Mouse (Mus musculus) liver, postnatal 0 days (tissue): ENCODE results near the gene Spaca3. TPM values are rescaled to one million over a fixed set of nuclear protein-coding genes. Genes with fewer than 3 reads are reported as not detected.

ENCODE experiments used
- ATAC-seq: fragments of 200-750 bp; cut with Nextera tagmentation; 2 replicates; pipeline ENCODE4 v1.8.0; 2017; ENCODE audit warnings: mild to moderate bottlenecking, moderate library complexity
- DNase-seq: peaks from one replicate; pipeline ENCODE4 v3.0.0-alpha.2; 2016
- H3K27ac ChIP-seq: fragments of 300-500 bp; sonication (generic); 2 replicates; pipeline ENCODE4 v1.5.1; 2014; ENCODE audit warnings: antibody characterized with exemption, moderate library complexity, mild to moderate bottlenecking, low read depth
- H3K27me3 ChIP-seq: fragments of 300-500 bp; sonication (generic); 2 replicates; pipeline ENCODE4 v1.6.1; 2014; ENCODE audit warnings: low read length, control low read depth, mixed read lengths; ENCODE audit not compliant: insufficient read depth
- H3K36me3 ChIP-seq: fragments of 300-500 bp; sonication (generic); replicated peaks from 2 replicates; pipeline ENCODE4 v1.6.1; 2014; ENCODE audit warnings: mild to moderate bottlenecking, control low read depth, low read length, moderate library complexity, mixed read lengths; ENCODE audit not compliant: insufficient read depth
- H3K4me1 ChIP-seq: fragments of 300-500 bp; sonication (generic); 2 replicates; pipeline ENCODE4 v1.6.1; 2014; ENCODE audit warnings: antibody characterized with exemption, mild to moderate bottlenecking, control low read depth; ENCODE audit not compliant: insufficient read depth
- H3K4me2 ChIP-seq: fragments of 300-500 bp; sonication (generic); 2 replicates; pipeline ENCODE4 v1.6.1; 2014; ENCODE audit warnings: low read depth, mild to moderate bottlenecking, low read length, moderate library complexity, mixed read lengths
- H3K4me3 ChIP-seq: fragments of 300-500 bp; sonication (generic); 2 replicates; pipeline ENCODE4 v1.5.1; 2014; ENCODE audit warnings: low read depth, low read length
- H3K9ac ChIP-seq: fragments of 300-500 bp; sonication (generic); replicated peaks from 2 replicates; pipeline ENCODE4 v1.6.1; 2014; ENCODE audit warnings: mild to moderate bottlenecking, moderate library complexity
- H3K9me3 ChIP-seq: fragments of 300-500 bp; sonication (generic); 2 replicates; pipeline ENCODE4 v1.6.1; 2016; ENCODE audit warnings: mild to moderate bottlenecking, control low read depth, low read length, mixed read lengths
- CTCF ChIP-seq: sonication (generic); IDR thresholded peaks from 2 replicates; pipeline ENCODE4 v1.5.1; 2016; ENCODE audit warnings: antibody characterized with exemption, low read depth
- EP300 ChIP-seq: IDR thresholded peaks from 2 replicates; pipeline ENCODE4 v1.6.1; 2016; ENCODE audit warnings: antibody characterized with exemption, low read depth, mild to moderate bottlenecking
- WGBS: fragments of 180-500 bp; shearing (Covaris S2); extraction: QIAGEN DNeasy Blood & Tissue Kit; methylation state at CpG from one replicate; pipeline ENCODE4 v1.1.7; 2014; ENCODE audit not compliant: insufficient replicate concordance; 5-methylcytosine and 5-hydroxymethylcytosine counted together
- polyA plus RNA-seq: library from polyadenylated mRNA; unstranded; fragments of >200 nt; fragmentation: Nextera tagmentation; extraction: Ambion mirVana; gene quantifications from 2 replicates; pipeline ENCODE4 v1.2.1, GENCODE M21; 2015

The Spaca3 gene
- polyA plus RNA-seq, 1 experiment from 2014 or later, result not detected

- ATAC-seq, result peak; percentile 68
- WGBS, result 42% methylated on average over 11 of the region's 11 CpGs
- Histone ChIP-seq H3K9ac (no peak overlapping the region), H3K27me3 (no peaks in the 10 kb centered on the region), H3K4me3 (no peak overlapping the region), H3K9me3 (no peaks in the 10 kb centered on the region), H3K36me3 (no peaks in the 10 kb centered on the region), H3K4me1 (peaks cover 9% of the 10 kb centered on the region), H3K27ac (no peak overlapping the region), H3K4me2 (no peak overlapping the region)
- TF ChIP-seq EP300 (peak; percentile 17; the same call in 1 of the 2 replicates), CTCF (peak; percentile 94)
- DNase-seq, result peak; percentile 75
Observed at GRCm38 (mm10) chr11:80818060-80818697, 40.0 kb upstream of the Spaca3 start.

GRCm38 (mm10) chr11:80820085-80820484, 38.1 kb upstream of the Spaca3 start:
- no peak for DNase-seq
- Histone ChIP-seq H3K4me1 (peaks cover 9% of the 10 kb centered on the region), H3K27ac (no peak overlapping the region), H3K27me3 (no peaks in the 10 kb centered on the region), H3K36me3 (no peaks in the 10 kb centered on the region), H3K9ac (no peak overlapping the region), H3K9me3 (no peaks in the 10 kb centered on the region), H3K4me2 (no peak overlapping the region), H3K4me3 (no peak overlapping the region)
- no peak for ATAC-seq
- WGBS, result 87% methylated on average over 3 of the region's 3 CpGs
- no peak for TF ChIP-seq CTCF
- TF ChIP-seq EP300, result no peak

GRCm38 (mm10) chr11:80821296-80821695, 36.9 kb upstream of the Spaca3 start:
- WGBS, result 30% methylated on average over 14 of the region's 14 CpGs
- Histone ChIP-seq H3K9me3 (no peaks in the 10 kb centered on the region), H3K36me3 (no peaks in the 10 kb centered on the region), H3K4me2 (peak overlapping the region; percentile 32; the same call in 1 of the 2 replicates), H3K27ac (peak overlapping the region; percentile 22; the same call in 1 of the 2 replicates), H3K9ac (no peak overlapping the region), H3K27me3 (no peaks in the 10 kb centered on the region), H3K4me3 (no peak overlapping the region), H3K4me1 (peaks cover 9% of the 10 kb centered on the region)
- TF ChIP-seq CTCF (peak; percentile 37), EP300 (no peak)
- DNase-seq (peak; percentile 30), ATAC-seq (peak; percentile 70)

- Histone ChIP-seq H3K4me2 (no peak overlapping the region), H3K9ac (no peak overlapping the region), H3K9me3 (no peaks in the 10 kb centered on the region), H3K27ac (peak overlapping the region; percentile 22; the same call in 1 of the 2 replicates), H3K4me1 (peaks cover 9% of the 10 kb centered on the region), H3K4me3 (no peak overlapping the region), H3K27me3 (no peaks in the 10 kb centered on the region), H3K36me3 (no peaks in the 10 kb centered on the region)
- WGBS, result 69% methylated on average over 9 of the region's 9 CpGs
- ATAC-seq (no peak), DNase-seq (no peak)
- TF ChIP-seq EP300, result no peak
- peak; percentile 38 for TF ChIP-seq CTCF
Observed at GRCm38 (mm10) chr11:80821794-80822193, 36.4 kb upstream of the Spaca3 start.

GRCm38 (mm10) chr11:80835395-80835794, 22.8 kb upstream of the Spaca3 start:
- Histone ChIP-seq H3K27me3 (0 out of 2 replicates have a peak, but pooled peaks cover 5% of the 10 kb centered on the region), H3K9me3 (no peaks in the 10 kb centered on the region), H3K27ac (no peak overlapping the region), H3K4me2 (no peak overlapping the region), H3K4me1 (no peaks in the 10 kb centered on the region), H3K9ac (no peak overlapping the region), H3K36me3 (no peaks in the 10 kb centered on the region), H3K4me3 (no peak overlapping the region)
- 78% methylated on average over 2 of the region's 2 CpGs for whole genome bisulfite sequencing
- no peak for DNase-seq
- no peak for TF ChIP-seq CTCF
- TF ChIP-seq EP300, result no peak
- no peak for ATAC-seq

GRCm38 (mm10) chr11:80835841-80836240, 22.3 kb upstream of the Spaca3 start:
- Histone ChIP-seq H3K27ac (no peak overlapping the region), H3K4me2 (no peak overlapping the region), H3K4me1 (no peaks in the 10 kb centered on the region), H3K4me3 (no peak overlapping the region), H3K27me3 (0 out of 2 replicates have a peak, but pooled peaks cover 5% of the 10 kb centered on the region), H3K9ac (no peak overlapping the region), H3K9me3 (no peaks in the 10 kb centered on the region), H3K36me3 (no peaks in the 10 kb centered on the region)
- no peak for DNase-seq
- WGBS, result 47% methylated on average over 4 of the region's 4 CpGs
- TF ChIP-seq EP300 (no peak), CTCF (no peak)
- ATAC-seq, result no peak
